ENCODE assay signal across 7 mouse cellular contexts in genomic region chr10:79745898-79746773, GRCm38 (mm10). TPM values are rescaled to one million over a fixed set of nuclear protein-coding genes. Genes with fewer than 3 reads are reported as not detected.
DNase-seq lines count a peak whose midpoint lies in the region; ATAC-seq lines count a peak whose summit lies in the region.

Polrmt (minus strand) TSS chr10:79746581.

- ATAC-seq in intestine, embryonic 16.5 days: peak; percentile 98
- peak; percentile 97 for ATAC-seq in midbrain, embryonic 11.5 days (ENCODE audit: low FRiP score)

- 2% methylated on average over 37 of the region's 38 CpGs for WGBS in intestine, embryonic 16.5 days
- WGBS in midbrain, embryonic 11.5 days: 3% methylated on average over 38 of the region's 38 CpGs

- peak; percentile 97 for DNase-seq in adrenal gland, adult 8-10 months
- DNase-seq in embryo, embryonic 9.5 days (ENCODE audit: extremely low spot score): peak; percentile 91
- peak; percentile 91 to 95 for DNase-seq in gastrocnemius, postnatal 4 days (ENCODE audit: low spot score in 2 of 2)
- DNase-seq in left cerebral cortex, postnatal 36 days (ENCODE audit: low spot score in 2 of 2): peak; percentile 95
- DNase-seq in midbrain, embryonic 11.5 days (ENCODE audit: low spot score, missing footprints): peak; percentile 99
- DNase-seq in skeletal muscle tissue, adult 2 months (ENCODE audit: low read depth, low spot score): peak; percentile 99

- peaks cover 27% of the 10 kb centered on the region for H3K36me3 ChIP-seq in intestine, embryonic 16.5 days (ENCODE audit: control insufficient read depth, insufficient read depth, low read length)
- H3K36me3 ChIP-seq in midbrain, embryonic 11.5 days (ENCODE audit: control insufficient read depth, insufficient read depth, low read length): peaks cover 13% of the 10 kb centered on the region; the same call in 1 of the 2 replicates

- H3K27ac ChIP-seq in intestine, embryonic 16.5 days (ENCODE audit: low read length): peak within 1 kb of the TSS; percentile 33; the same call in 1 of the 2 replicates
- no peak within 1 kb of the TSS for H3K27ac ChIP-seq in midbrain, embryonic 11.5 days (ENCODE audit: low read depth, low read length)

- H3K4me1 ChIP-seq in intestine, embryonic 16.5 days (ENCODE audit: control insufficient read depth, insufficient read depth, low read length): peaks cover 10% of the 10 kb centered on the region
- peaks cover 4% of the 10 kb centered on the region; the same call in 1 of the 2 replicates for H3K4me1 ChIP-seq in midbrain, embryonic 11.5 days (ENCODE audit: control insufficient read depth, insufficient read depth, low read length)

- H3K27me3 ChIP-seq in intestine, embryonic 16.5 days (replicated peaks; ENCODE audit: control insufficient read depth, insufficient read depth, low read length): no peaks in the 10 kb centered on the region
- H3K27me3 ChIP-seq in midbrain, embryonic 11.5 days (ENCODE audit: control insufficient read depth, insufficient read depth, low read length): no peaks in the 10 kb centered on the region

- H3K4me2 ChIP-seq in intestine, embryonic 16.5 days (ENCODE audit: low read depth, low read length): peak within 1 kb of the TSS; percentile 63
- H3K4me2 ChIP-seq in midbrain, embryonic 11.5 days: peak within 1 kb of the TSS; percentile 54

- H3K9ac ChIP-seq in intestine, embryonic 16.5 days (ENCODE audit: low read depth, low read length): peak within 1 kb of the TSS; percentile 75
- peak within 1 kb of the TSS; percentile 61 for H3K9ac ChIP-seq in midbrain, embryonic 11.5 days (ENCODE audit: low read length)

- peak within 1 kb of the TSS; percentile 69 for H3K4me3 ChIP-seq in intestine, embryonic 16.5 days (ENCODE audit: low read length)
- H3K4me3 ChIP-seq in midbrain, embryonic 11.5 days (ENCODE audit: low read depth, low read length): peak within 1 kb of the TSS; percentile 50

- H3K9me3 ChIP-seq in intestine, embryonic 16.5 days (ENCODE audit: control insufficient read depth, low read length): no peaks in the 10 kb centered on the region
- H3K9me3 ChIP-seq in midbrain, embryonic 11.5 days (ENCODE audit: control insufficient read depth, low read length): no peaks in the 10 kb centered on the region

- intact Hi-C loops in left cerebral cortex, postnatal 36 days (cut with DNase I): no loop called here

RNA-seq across cellular contexts. Expression of gene Polrmt, which starts in this region (rescaled TPM):
- 10 to 100 TPM; 58.5 to 79.0 (median 70.8) TPM for total RNA-seq in adrenal gland, adult 8-10 months (2022)
- total RNA-seq in gastrocnemius, postnatal 4 days (2021): 10 to 100 TPM; 25.5 to 27.8 TPM
- 38.8 and 40.5 TPM in 2 replicates for polyA plus RNA-seq in intestine, embryonic 16.5 days (2015; fragmentation: Nextera tagmentation; extraction: Ambion mirVana)
- 10 to 100 TPM; 44.9 to 49.7 TPM for total RNA-seq in left cerebral cortex, postnatal 36 days (2021)
- 28.5 and 31.2 TPM in 2 replicates for polyA plus RNA-seq in midbrain, embryonic 11.5 days (2014; fragmentation: Nextera tagmentation; extraction: Ambion mirVana)
